Mouse (Mus musculus) embryo, embryonic 11.5 days (tissue): ENCODE data around the gene Siae.

Experiments used
- DNase-seq: peaks from one replicate; pipeline ENCODE4 v3.0.0-alpha.2; 2012; ENCODE audit warnings: low read depth, low spot score

Siae gene

DNA sequence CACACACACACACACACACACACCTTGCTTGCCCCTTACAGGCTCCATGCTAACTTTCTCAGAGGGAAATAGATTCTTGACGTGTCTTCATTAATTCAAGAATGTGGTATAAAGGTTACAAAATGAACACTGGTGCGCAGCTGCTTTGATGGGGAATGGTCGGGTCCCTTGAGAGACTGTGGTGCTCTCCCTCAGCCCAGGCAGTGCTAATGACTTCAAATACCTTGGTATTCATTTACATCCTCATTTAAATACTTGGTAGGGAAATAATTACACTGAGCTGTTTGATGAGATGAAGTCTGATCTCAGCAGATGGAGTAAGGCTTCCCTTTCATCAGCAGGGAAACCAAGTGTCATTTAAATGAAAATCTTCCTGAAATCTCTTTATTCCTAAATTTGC is 69.6 kb downstream of the Siae start:
- DNase-seq = no peak

DNA sequence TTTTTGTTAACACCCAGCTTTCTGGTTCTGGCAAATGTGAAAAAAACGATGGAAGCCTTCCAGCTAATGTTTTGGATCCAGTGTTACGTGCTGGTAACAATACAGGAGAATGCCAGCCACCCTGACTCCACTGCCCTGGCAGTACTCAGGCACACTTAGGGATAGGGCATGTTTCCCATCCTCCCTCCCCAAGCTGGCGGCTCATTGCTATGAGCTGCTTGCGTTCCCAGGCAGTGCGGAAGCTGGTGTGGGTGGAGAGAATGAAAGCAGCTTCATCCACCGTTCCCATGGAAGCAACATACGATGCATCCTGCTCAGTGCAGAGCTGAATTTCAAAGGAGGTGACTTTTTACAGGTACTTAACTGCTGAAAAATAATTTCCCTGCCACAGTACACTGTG is 70.1 kb downstream of the Siae start:
- DNase-seq = no peak

GRCm38 (mm10) chr9:37626103-37626567 is 70.6 kb downstream of the Siae start:
- no peak for DNase-seq

- no peak for DNase-seq
These were observed 71.8 kb downstream of the Siae start for GRCm38 (mm10) chr9:37627263-37627662.

DNA sequence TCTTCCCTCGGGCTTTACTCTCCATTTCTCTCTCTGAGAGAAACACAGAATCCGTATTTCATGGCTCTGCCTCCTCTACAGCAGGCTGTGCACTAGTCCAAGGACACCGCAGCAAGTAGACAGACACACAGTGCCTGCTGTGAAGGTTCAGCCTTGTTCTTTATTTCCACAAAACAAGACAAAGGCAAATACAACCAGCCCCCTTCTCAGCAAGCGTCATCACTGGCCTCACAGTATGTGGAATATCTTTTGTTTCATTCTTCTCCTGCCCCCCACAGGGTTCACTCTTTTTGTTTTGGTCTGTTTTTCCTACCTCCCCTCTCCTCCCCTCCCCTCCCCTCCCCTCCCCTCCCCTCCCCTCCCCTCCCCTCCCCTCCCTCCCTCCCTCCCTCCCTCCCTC is 73.1 kb downstream of the Siae start:
- DNase-seq = no peak

- DNase-seq = no peak
These were observed 74.4 kb downstream of the Siae start for GRCm38 (mm10) chr9:37629941-37630340.

DNA sequence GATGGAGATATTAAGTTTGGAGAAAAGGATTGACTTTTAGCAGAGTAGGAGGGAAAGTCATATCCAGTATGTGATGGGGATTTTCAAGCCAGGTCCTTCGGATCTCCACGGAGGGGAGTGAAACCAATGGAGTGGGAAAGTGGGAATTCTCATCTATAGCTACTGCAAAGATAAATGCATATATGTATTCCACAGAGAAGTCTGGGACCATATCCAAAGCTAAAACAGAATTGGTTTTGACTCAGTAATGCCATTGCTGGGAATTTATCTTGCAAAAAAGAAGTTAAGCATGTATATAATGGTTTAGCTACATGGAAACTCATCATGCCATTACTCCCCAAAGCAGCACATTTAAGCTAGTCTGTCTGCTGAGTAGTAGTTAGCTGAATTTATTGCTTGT is 76.8 kb downstream of the Siae start:
- no peak for DNase-seq

DNA sequence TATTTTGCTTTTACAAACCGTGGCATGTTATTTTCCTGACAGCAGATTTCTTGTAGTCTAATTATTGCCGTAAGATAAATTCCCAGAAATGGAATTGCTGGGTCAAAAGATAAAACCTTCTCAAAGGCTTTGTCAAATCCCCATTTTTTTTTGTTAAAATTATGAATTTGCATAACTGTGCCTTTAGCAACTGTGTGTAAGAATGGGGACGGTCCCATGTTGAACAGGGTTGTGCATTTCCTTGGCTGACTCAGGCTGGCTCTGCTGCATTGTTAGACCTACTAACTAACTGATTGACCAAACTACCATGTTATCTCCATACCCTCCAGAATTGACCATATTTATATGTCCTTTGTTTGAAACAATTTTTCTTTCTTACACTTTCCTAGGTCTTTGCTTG is 78.8 kb downstream of the Siae start:
- DNase-seq = no peak

DNA sequence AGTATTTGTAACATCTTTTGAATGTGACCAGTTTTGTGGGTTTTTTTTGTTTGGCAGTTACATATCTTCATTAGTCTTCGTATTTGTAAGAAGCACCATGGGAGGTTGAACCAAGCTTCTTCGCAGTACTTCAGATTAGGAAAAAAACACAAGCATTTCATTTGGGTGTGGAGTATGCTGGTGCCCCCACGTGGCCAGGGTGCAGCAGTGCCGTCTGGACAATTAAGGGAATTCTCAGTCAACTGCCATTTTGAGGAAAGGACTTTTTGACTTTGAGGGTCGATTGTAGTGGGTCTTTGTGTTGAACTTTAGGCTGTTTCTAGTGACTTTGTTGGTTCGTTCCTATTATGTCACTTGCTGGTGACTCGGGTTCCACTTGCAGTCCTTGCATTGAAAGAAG is 80.8 kb downstream of the Siae start:
- no peak for DNase-seq

DNA sequence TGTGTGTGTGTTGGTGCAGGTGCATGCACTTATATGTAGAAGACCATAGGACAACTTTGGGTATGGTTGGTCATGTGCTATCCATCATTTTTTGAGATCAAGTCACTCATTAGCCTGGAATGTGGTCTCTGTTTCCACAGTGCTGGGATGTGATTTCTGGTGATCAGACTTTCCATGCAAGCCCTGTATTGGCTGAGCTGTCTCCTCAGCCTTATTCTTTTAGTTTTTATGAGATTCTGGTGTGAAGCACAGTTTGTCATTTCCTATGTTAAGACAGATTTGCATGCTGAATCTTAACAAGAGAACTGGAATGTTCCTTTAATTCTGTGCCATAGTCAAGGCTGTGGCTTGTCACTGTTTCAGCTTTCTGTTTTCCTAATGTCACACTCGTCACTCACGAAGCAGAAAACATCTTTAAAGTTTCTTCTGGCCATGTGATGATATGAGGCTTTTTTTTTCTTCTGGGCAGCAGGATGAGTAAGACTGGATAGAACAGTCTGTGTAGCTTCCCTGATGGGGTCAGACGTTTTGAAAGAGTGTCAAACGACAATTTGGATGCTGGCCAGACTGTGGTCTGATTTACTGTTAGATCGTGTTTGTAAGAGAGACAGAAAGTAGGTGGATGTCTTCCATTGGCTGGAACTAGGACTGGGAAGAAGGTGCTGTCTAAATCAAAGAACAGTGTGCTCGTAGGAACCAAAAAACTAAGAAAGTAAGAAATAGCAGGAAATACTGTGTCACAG is 81.5 kb downstream of the Siae start:
- no peak for DNase-seq

GRCm38 (mm10) chr9:37638721-37639120 is 83.2 kb downstream of the Siae start:
- no peak for DNase-seq

- no peak for DNase-seq
These were observed 90.7 kb downstream of the Siae start for GRCm38 (mm10) chr9:37646246-37646645.

DNA sequence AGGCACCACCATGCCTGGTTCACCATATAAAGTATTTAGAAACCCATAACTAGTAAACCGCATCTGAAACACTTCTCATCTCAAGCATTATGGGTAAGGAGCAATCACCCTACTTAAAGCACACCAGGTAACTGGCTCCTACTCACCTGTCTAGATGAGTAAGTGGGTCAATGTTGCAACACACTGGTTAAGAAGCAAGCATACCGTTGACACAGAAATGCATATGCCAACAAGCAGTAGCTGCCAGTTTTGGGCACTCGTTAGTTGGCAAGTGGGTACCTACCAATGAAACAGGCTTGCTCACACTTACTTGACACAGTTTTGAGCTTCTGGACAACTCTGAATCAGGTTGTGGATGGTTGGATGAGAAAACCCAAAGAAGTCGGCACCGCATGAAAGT is 95.1 kb downstream of the Siae start:
- no peak for DNase-seq

DNA sequence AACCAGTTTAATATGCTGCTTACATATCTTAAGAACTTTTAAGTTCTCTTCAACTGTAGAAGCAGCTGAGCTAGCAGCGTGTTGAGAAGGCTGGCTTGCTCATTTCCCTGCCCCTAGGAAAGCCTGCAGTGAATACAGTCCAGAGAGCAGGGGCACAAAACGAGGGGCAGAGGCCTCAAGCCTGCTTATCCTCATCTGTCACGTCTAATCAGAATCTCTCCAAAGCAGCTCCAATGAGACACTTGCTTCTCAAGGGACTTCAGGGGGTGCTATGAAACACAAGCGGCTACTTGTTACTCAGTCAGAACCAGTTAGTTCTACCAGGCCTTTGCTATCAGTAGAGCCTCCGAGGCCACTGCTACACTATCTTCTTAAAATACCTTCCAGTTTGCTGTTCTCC is 98.3 kb downstream of the Siae start:
- no peak for DNase-seq

DNA sequence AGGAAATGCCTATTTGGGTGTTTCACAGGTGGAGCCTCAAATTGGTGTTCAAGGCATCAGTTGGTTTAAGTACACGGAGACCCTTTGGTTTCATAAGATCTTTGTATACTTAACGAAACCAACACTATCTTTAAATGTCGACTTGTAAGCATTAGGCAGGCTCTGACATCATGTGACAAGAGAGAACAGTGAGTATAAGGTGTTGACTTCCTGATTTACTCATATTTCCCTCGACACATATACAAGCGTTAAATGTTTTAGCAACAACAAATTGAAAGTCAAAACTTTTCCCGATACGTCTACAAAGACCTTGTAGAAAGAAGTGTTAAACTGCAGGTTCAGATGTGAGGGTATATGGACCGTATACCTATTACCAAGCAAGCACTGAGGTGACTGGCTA is 100.5 kb downstream of the Siae start:
- no peak for DNase-seq

GRCm38 (mm10) chr9:37656439-37656881 is 101.0 kb downstream of the Siae start:
- DNase-seq = no peak

- peak; percentile 74 for DNase-seq
These were observed 101.5 kb downstream of the Siae start, which contains the start of gene Tbrg1 for GRCm38 (mm10) chr9:37656931-37657481. Tbrg1 (minus strand) TSS chr9:37657312.

- DNase-seq = no peak
These were observed 103.9 kb downstream of the Siae start for GRCm38 (mm10) chr9:37659413-37659812.

DNA sequence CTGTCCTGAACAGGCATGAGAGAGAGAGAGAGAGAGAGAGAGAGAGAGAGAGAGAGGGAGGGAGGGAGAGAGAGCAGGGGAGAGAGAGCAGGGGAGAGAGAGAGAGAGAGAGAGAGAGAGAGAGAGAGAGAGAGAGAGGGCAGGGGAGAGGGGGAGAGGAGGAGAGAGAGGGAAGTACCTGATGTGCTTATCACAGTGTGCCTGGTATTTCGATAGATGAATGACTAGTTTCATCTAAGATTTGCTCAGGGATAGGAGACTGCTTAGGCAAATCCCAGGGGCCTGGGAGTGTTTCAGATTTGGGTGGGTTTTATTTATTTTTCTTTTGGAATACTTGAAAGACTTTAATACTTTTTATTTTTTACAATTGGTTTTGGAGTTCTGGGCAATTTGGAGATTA is 107.7 kb downstream of the Siae start:
- no peak for DNase-seq

GRCm38 (mm10) chr9:37664604-37665003 is 109.1 kb downstream of the Siae start:
- no peak for DNase-seq

DNA sequence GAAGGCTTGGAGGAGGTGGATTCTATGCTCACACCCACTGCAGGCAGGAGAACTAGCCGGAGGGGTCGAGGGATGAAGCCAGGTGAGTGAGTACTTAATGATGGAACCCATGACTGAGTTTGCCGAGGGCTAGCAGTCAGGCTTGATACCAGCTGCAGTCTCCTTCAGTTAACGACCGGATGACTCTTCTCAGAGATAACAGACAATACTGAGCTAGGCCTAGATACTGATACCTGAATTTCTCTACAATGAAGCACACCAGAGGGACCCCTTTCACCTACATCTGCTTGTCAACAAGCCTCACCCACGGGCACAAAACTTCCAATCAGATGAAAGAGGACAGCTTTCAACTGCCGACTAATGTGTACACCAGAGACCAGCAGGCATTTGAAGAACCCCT is 110.5 kb downstream of the Siae start:
- DNase-seq = no peak

- DNase-seq = no peak
These were observed 113.6 kb downstream of the Siae start, which contains the start of gene Panx3 for GRCm38 (mm10) chr9:37669115-37669514. Panx3 (minus strand) TSS chr9:37669235.

- DNase-seq = no peak
These were observed 114.2 kb downstream of the Siae start for GRCm38 (mm10) chr9:37669678-37670077.
